ENCODE assay signal across 11 mouse cellular contexts in genomic region chr16:92644718-92645422, GRCm38 (mm10).
DNase-seq lines count a peak whose midpoint lies in the region; ATAC-seq and TF ChIP-seq lines count a peak whose summit lies in the region.
"Had no signal": no experiment of that assay in that cellular context is flagged by ENCODE, and none has a peak within 500 bp of the region (broad histone marks: within the 10 kb centered on the region; RNA-seq: fewer than 3 reads in every experiment).

No protein-coding gene starts in this region.

- no peaks in the 10 kb centered on the region for H3K9me3 ChIP-seq in hindbrain, embryonic 12.5 days (replicated peaks)
- H3K9me3 ChIP-seq in hindbrain, embryonic 14.5 days (ENCODE audit: control insufficient read depth, low read length) = no peaks in the 10 kb centered on the region
- no peaks in the 10 kb centered on the region for H3K9me3 ChIP-seq in embryonic facial prominence, embryonic 10.5 days
- H3K9me3 ChIP-seq in stomach, embryonic 15.5 days = no peaks in the 10 kb centered on the region
- H3K9me3 ChIP-seq in heart, embryonic 11.5 days (replicated peaks; ENCODE audit: control insufficient read depth, low read length) = no peaks in the 10 kb centered on the region

- no peak overlapping the region for H3K4me2 ChIP-seq in hindbrain, embryonic 12.5 days (replicated peaks)
- H3K4me2 ChIP-seq in hindbrain, embryonic 14.5 days (replicated peaks) = no peak overlapping the region
- H3K4me2 ChIP-seq in stomach, embryonic 15.5 days = no peak overlapping the region
- no peak overlapping the region for H3K4me2 ChIP-seq in heart, embryonic 11.5 days

- no peak for TF ChIP-seq POLR2A in lung, adult 2 months (IDR thresholded peaks at IDR 0.05; ENCODE audit: borderline replicate concordance, extremely low read depth, low read depth, low read length)

- no peak for DNase-seq in hindbrain, embryonic 14.5 days (ENCODE audit: low spot score)
- peak; percentile 27 for DNase-seq in embryonic facial prominence, embryonic 10.5 days (ENCODE audit: low spot score)
- DNase-seq in lung, adult 2 months = peak; percentile 58
- DNase-seq in layer of hippocampus, adult 18-20 months (ENCODE audit: low spot score in 2 of 2) = no peak
- no peak for DNase-seq in cerebellum, postnatal 25 days
- DNase-seq: forebrain, postnatal 0 days; liver had no signal

- no peak overlapping the region for H3K9ac ChIP-seq in hindbrain, embryonic 12.5 days
- no peak overlapping the region for H3K9ac ChIP-seq in hindbrain, embryonic 14.5 days
- no peak overlapping the region for H3K9ac ChIP-seq in stomach, embryonic 15.5 days
- H3K9ac ChIP-seq in heart, embryonic 11.5 days (ENCODE audit: low read depth, low read length) = no peak overlapping the region
- H3K9ac ChIP-seq: forebrain, postnatal 0 days had no signal

- no peak for ATAC-seq in hindbrain, embryonic 12.5 days (ENCODE audit: low FRiP score)
- ATAC-seq in hindbrain, embryonic 14.5 days (ENCODE audit: low FRiP score) = no peak
- peak; percentile 53 for ATAC-seq in stomach, embryonic 15.5 days (ENCODE audit: insufficient read depth, low FRiP score, low read depth)
- no peak for ATAC-seq in heart, embryonic 11.5 days (replicated peaks; ENCODE audit: insufficient number of reproducible peaks, low FRiP score, low TSS enrichment)
- ATAC-seq: forebrain, postnatal 0 days; hindbrain, postnatal 0 days had no signal

- no peaks in the 10 kb centered on the region for H3K36me3 ChIP-seq in hindbrain, embryonic 12.5 days
- no peaks in the 10 kb centered on the region for H3K36me3 ChIP-seq in hindbrain, embryonic 14.5 days (replicated peaks; ENCODE audit: control insufficient read depth, insufficient read depth)
- H3K36me3 ChIP-seq in embryonic facial prominence, embryonic 10.5 days (replicated peaks) = no peaks in the 10 kb centered on the region
- H3K36me3 ChIP-seq in stomach, embryonic 15.5 days = no peaks in the 10 kb centered on the region
- no peaks in the 10 kb centered on the region for H3K36me3 ChIP-seq in heart, embryonic 11.5 days (ENCODE audit: control insufficient read depth, insufficient read depth, low read length)

- no peak for TF ChIP-seq CTCF in lung, adult 2 months (IDR thresholded peaks at IDR 0.05; ENCODE audit: insufficient read depth, low read length)

- H3K27me3 ChIP-seq in hindbrain, embryonic 12.5 days = no peaks in the 10 kb centered on the region
- no peaks in the 10 kb centered on the region for H3K27me3 ChIP-seq in hindbrain, embryonic 14.5 days (ENCODE audit: control insufficient read depth, insufficient read depth, low read length)
- H3K27me3 ChIP-seq in embryonic facial prominence, embryonic 10.5 days (replicated peaks; ENCODE audit: low read depth, poor library complexity, severe bottlenecking) = 0 out of 2 replicates have a peak, but pooled peaks cover 3% of the 10 kb centered on the region
- H3K27me3 ChIP-seq in stomach, embryonic 15.5 days (replicated peaks) = no peaks in the 10 kb centered on the region
- H3K27me3 ChIP-seq in heart, embryonic 11.5 days (ENCODE audit: control insufficient read depth, insufficient read depth, low read length) = peaks cover 2% of the 10 kb centered on the region; the same call in 1 of the 2 replicates

- H3K4me3 ChIP-seq in hindbrain, embryonic 12.5 days = no peak overlapping the region
- H3K4me3 ChIP-seq in hindbrain, embryonic 14.5 days (replicated peaks; ENCODE audit: low read length) = no peak overlapping the region
- H3K4me3 ChIP-seq in embryonic facial prominence, embryonic 10.5 days = no peak overlapping the region
- H3K4me3 ChIP-seq in lung, adult 2 months (replicated peaks; ENCODE audit: extremely low read depth, low read depth, low read length) = no peak overlapping the region
- H3K4me3 ChIP-seq in stomach, embryonic 15.5 days (replicated peaks) = no peak overlapping the region
- no peak overlapping the region for H3K4me3 ChIP-seq in heart, embryonic 11.5 days (ENCODE audit: low read depth, low read length)

- 63% methylated on average over 15 of the region's 15 CpGs for WGBS in hindbrain, embryonic 12.5 days
- WGBS in hindbrain, embryonic 14.5 days = 75% methylated on average over 15 of the region's 15 CpGs
- WGBS in embryonic facial prominence, embryonic 10.5 days = 53% methylated on average over 15 of the region's 15 CpGs
- 24% methylated on average over 15 of the region's 15 CpGs for WGBS in lung, adult 2 months
- 42% methylated on average over 15 of the region's 15 CpGs for WGBS in stomach, embryonic 15.5 days
- 53% methylated on average over 15 of the region's 15 CpGs for WGBS in heart, embryonic 11.5 days (ENCODE audit: insufficient replicate concordance)

- peak overlapping the region; percentile 30; the same call in 1 of the 2 replicates for H3K27ac ChIP-seq in hindbrain, embryonic 12.5 days
- no peak overlapping the region for H3K27ac ChIP-seq in hindbrain, embryonic 14.5 days
- peak overlapping the region; percentile 79 for H3K27ac ChIP-seq in embryonic facial prominence, embryonic 10.5 days (replicated peaks)
- peak overlapping the region; percentile 82 for H3K27ac ChIP-seq in stomach, embryonic 15.5 days
- H3K27ac ChIP-seq in heart, embryonic 11.5 days (ENCODE audit: low read depth, low read length) = no peak overlapping the region
- H3K27ac ChIP-seq: hindbrain, postnatal 0 days had no signal

- peaks cover 19% of the 10 kb centered on the region for H3K4me1 ChIP-seq in hindbrain, embryonic 12.5 days
- no peaks in the 10 kb centered on the region for H3K4me1 ChIP-seq in hindbrain, embryonic 14.5 days (replicated peaks; ENCODE audit: control insufficient read depth, insufficient read depth, low read length)
- H3K4me1 ChIP-seq in embryonic facial prominence, embryonic 10.5 days = peaks cover 37% of the 10 kb centered on the region
- H3K4me1 ChIP-seq in lung, adult 2 months (ENCODE audit: control insufficient read depth, insufficient read depth, low read length) = peaks cover 5% of the 10 kb centered on the region; the same call in 1 of the 2 replicates
- 0 out of 2 replicates have a peak, but pooled peaks cover 16% of the 10 kb centered on the region for H3K4me1 ChIP-seq in stomach, embryonic 15.5 days
- H3K4me1 ChIP-seq in heart, embryonic 11.5 days (ENCODE audit: control insufficient read depth, insufficient read depth, low read length) = peaks cover 9% of the 10 kb centered on the region; the same call in 1 of the 2 replicates

Comparison
In these comparisons a context has a peak if more than half of its experiments do, and no peak if none do; other contexts are left out.
1. H3K27ac ChIP-seq: peak in hindbrain, embryonic 12.5 days (single experiment), embryonic facial prominence, embryonic 10.5 days (single experiment) and stomach, embryonic 15.5 days (single experiment); none in hindbrain, embryonic 14.5 days (single experiment) and heart, embryonic 11.5 days (single experiment).
2. DNase-seq: peak in embryonic facial prominence, embryonic 10.5 days (single experiment) and lung, adult 2 months (single experiment); none in hindbrain, embryonic 14.5 days (single experiment), layer of hippocampus, adult 18-20 months (0 of 2) and cerebellum, postnatal 25 days (0 of 2).